Mouse (Mus musculus) heart, postnatal 10 days (tissue): ENCODE measurements around the gene Gm10220. TPM values are rescaled to one million over a fixed set of nuclear protein-coding genes. Genes with fewer than 3 reads are reported as not detected.
"Not testable (repeated sequence)": the region's sequence is repeated elsewhere in the genome, so short reads cannot be mapped to it uniquely, and the experiment has no call there.

Experiments
- DNase-seq, 2 experiments: peaks; one replicate each; pipeline ENCODE4 v3.0.0; 2021
- intact Hi-C: fragments of 180-260 bp; cut with DNase I; formaldehyde crosslinking; loops from one replicate; pipeline ENCODE4 v1.15.1; 2025
- total RNA-seq, 2 experiments: library from RNA; stranded (reverse); gene quantifications; 2 replicates each; pipeline ENCODE4 v1.2.3; 2021

The Gm10220 gene
- not detected for total RNA-seq

DNA sequence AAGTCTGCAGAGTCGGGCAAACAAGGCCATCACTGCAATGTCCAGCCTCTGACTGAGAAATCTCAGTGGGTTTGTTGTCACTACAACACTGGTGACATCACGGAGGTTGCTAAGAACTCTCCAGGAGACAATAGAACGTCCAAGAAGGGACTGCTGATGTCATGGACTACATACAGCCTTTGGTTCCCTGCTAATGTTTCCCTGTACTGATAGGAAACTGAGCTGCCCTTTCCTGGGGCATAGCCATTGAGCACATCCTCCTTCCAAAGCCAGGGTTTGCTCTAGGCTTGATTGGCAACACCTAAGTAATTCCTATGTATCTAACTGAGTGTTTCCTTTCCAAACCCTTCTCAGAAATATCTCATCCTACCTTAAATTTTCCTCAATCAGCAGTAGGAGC lies at the start of gene Gm10220:
Gm10220 (minus strand) TSS at position 101 of the 400 bp plus-strand sequence.
- DNase-seq, intact Hi-C loops: not testable (repeated sequence)

DNA sequence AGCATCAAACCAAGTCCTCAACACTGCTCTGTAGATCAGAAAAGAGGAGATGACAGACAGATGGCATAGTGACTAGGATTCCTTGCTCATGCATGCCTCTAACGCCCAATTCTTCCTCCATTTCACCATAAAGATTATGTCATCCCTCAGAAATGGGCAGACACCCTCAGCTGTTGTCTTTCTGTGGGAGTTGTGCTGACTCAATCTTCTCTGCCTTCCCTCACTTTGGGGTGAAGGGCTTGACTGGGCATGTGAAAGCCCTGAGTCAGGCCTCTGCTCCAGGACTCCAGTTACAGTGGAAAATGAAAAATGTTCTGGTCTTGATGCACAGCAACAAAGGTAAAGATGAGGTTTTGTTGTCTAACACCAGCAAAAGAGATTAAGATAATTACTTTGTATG lies 48.6 kb upstream of the Gm10220 start:
- intact Hi-C loops, result no loop called here
- DNase-seq, result no peak

DNA sequence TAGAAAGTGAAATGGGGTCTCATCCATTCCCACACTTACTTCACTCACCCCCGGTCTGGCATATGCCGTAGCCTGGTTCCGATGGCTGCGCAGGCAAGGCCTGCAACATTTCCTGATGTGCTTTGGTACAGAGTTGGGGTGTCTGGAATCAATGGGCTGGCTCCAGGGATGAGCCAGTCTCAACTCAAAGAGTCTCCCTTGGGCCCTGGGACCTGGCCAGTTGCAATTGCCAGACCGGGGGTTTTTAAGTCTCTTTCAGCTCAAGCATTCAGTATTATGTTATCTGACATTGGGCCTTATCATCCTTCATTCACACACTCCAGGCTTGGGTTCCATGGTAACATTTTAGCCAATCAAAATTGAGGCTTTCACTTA lies 44.6 kb upstream of the Gm10220 start:
- intact Hi-C loops, result no loop called here
- DNase-seq, result peak in 1 of 2 experiments; percentile 12

DNA sequence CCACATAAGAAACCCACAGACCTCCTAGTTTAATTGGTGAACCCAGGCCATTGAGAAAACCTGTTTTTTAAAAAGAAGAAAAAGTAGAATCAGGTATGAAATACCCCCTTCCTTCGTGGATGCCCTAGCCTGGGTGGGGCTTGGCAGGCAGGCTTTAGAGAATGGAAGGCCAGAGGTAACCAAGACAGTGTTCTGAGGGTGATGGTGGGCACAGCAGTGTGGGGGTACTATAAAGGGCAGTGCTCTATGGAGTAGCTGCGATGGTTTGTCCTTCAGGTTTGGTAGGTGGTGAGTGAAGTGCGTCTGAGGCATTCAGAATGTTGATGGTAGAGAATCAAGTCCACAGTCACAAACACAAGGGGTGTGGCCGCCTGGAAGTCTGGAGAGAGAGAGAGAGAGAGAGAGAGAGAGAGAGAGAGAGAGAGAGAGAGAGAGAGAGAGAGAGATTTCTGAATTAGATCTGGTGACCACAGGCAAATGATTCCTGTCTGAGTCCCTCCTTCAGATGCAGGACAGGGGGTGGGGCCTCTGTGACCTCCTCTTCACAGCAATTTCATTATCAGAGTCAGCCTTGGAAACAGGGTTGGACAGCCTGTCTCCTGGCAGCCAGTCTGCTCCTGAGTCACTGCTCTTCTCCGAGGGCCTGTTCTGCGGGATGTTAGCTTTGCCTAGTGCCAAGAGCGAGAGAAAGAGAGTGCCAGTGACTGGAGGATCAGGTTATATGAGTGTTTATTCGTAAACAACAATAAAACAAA lies 44.0 kb upstream of the Gm10220 start:
- intact Hi-C loops, result no loop called here
- peak; percentile 57 to 65 for DNase-seq

DNA sequence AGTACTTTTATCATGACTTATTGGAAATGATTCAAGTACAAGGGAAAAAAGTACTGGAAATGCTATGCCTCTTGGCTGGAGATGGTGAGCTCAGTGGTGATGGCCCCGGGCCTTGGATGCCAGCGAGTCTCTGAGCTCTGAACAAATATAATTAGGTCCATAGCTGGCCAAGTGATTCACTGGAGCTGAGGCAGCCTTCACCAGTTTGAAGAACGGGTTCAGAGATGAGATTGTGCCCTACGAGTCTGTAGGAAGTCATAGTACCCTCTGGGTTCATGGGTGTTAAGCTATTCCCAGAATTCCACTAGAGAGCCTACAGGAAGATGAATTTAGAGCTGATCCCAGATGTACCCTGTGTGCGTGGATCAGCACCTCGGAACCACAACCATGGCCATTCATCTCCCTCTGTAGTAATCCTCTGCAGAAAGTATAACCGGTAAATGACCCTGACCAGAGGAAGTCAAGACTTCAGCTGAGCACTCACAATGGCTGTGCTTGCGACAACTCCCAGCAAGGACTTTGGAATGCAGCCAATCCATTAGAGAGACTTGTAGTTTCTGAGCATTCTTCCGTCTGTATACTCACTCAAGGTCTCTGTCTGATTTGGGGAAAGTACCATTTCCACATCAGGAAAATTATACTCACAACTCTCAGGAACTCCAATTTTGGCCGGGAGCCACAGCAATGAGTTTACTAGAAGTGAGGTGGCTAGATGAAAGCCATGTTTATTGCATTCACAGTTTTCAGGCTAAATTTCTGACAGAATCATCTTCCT lies 36.4 kb upstream of the Gm10220 start:
- DNase-seq, result peak; percentile 5 to 15
- intact Hi-C loops, result no loop called here

DNA sequence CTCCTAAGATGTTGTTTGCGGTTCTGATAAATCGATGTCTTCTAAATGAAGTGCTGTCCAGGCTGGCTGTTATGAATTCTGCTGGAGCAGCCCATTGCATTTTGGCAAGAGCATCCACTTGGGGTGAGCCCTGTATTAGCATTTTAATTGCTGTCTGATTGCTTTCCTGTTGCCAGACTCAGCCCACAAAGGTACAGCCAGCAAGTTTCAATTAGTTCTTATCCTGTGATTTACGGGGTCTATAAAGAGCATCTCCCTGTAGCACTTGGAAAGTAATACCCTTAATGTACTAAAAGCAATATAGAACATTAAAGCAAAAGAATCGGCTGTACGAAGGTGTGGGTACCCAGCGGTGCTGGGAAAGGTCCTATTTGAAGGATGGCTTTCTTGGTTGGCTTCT lies 21.7 kb upstream of the Gm10220 start:
- intact Hi-C loops, result no loop called here
- no peak for DNase-seq

DNA sequence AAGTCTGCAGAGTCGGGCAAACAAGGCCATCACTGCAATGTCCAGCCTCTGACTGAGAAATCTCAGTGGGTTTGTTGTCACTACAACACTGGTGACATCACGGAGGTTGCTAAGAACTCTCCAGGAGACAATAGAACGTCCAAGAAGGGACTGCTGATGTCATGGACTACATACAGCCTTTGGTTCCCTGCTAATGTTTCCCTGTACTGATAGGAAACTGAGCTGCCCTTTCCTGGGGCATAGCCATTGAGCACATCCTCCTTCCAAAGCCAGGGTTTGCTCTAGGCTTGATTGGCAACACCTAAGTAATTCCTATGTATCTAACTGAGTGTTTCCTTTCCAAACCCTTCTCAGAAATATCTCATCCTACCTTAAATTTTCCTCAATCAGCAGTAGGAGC lies 16.0 kb downstream of the Gm10220 start, which contains the start of gene 5031410I06Rik:
5031410I06Rik (minus strand) TSS at position 101 of the 400 bp plus-strand sequence.
- intact Hi-C loops, result not testable (repeated sequence)

DNA sequence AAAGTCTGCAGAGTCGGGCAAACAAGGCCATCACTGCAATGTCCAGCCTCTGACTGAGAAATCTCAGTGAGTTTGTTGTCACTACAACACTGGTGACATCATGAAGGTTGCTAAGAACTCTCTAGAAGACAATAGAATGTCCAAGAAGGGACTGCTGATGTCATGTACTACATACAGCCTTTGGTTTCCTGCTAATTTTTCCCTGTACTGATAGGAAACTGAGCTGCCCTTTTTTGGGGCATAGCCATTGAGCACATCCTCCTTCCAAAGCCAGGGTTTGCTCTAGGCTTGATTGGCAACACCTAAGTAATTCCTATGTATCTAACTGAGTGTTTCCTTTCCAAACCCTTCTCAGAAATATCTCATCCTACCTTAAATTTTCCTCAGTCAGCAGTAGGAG lies 32.0 kb downstream of the Gm10220 start, which contains the start of gene Gm10471:
Gm10471 (minus strand) TSS at position 101 of the 400 bp plus-strand sequence.
- intact Hi-C loops, DNase-seq: not testable (repeated sequence)

More for the DNA sequence above, 16.0 kb downstream of the Gm10220 start, which contains the start of gene 5031410I06Rik:
- DNase-seq, result not testable (repeated sequence)

DNA sequence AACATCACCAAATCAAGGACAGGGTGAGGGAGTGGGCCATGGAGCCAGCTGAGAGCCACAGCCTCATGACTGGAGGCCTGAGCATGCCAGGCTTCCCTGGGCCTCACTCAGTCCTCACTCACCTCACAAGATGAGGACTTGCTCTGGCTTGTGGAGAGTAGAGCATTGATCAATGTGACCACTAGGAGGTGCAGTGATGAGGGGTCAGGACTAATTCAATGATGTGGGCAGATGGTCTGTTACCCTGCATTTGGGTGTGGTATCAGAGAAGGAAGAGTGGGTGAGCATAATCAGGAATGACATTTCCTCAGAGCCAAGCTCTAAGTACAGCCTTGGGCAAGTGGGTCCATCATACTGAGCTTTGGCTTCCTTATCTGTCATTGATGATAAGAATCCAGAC lies 42.2 kb downstream of the Gm10220 start:
- intact Hi-C loops, DNase-seq: not testable (repeated sequence)

DNA sequence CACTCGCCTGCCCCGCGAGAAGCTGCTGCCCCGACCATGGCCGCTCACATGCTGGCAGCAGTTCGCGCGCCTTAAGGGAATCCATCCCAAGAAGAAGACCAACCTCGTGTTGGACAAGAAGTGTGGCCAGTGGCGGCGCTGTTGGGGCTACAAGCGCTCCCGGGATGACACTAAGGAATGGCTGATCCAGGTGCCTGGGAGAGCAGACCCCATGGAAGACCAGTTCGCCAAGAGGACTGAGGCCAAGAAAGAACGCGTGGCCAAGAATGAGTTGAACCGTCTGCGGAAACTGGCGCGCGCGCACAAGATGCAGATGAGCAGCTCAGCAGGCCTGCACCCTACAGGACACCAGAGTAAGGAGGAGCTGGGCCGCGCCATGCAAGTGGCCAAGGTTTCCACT lies 50.5 kb downstream of the Gm10220 start:
- no peak for DNase-seq
- intact Hi-C loops, result no loop called here

Other genes starting within 250 kb of the Gm10220 start
- not detected for gene Gm21663, start 179.0 kb downstream of the Gm10220 start, total RNA-seq
- gene Gm21671, start 167.0 kb downstream of the Gm10220 start, total RNA-seq, result not detected
- gene Gm21680, start 148.8 kb downstream of the Gm10220 start, total RNA-seq, result not detected
- not detected for gene Gm21698, start 132.8 kb downstream of the Gm10220 start, total RNA-seq
- not detected for gene Gm1979, start 116.6 kb downstream of the Gm10220 start, total RNA-seq
- gene Gm5862, start 98.5 kb downstream of the Gm10220 start, total RNA-seq, result not detected
- gene Speer4a, start 81.9 kb downstream of the Gm10220 start, total RNA-seq, result not detected
- gene Gm7347, start 62.8 kb downstream of the Gm10220 start, total RNA-seq, result not detected
- not detected for gene Gm10471, start 32.1 kb downstream of the Gm10220 start, total RNA-seq
- not detected for gene 5031410I06Rik, start 16.1 kb downstream of the Gm10220 start, total RNA-seq
- not detected for gene Gm7361, start 136.3 kb upstream of the Gm10220 start, total RNA-seq